Mouse (Mus musculus): ENCODE measurements at regions not wholly inside any gene's neighbourhood (a gene's known extent, or its start where the extent isn't known, plus 50 kb on each side); places are given as distances from the start of the nearest gene placed in this dataset.

DNA sequence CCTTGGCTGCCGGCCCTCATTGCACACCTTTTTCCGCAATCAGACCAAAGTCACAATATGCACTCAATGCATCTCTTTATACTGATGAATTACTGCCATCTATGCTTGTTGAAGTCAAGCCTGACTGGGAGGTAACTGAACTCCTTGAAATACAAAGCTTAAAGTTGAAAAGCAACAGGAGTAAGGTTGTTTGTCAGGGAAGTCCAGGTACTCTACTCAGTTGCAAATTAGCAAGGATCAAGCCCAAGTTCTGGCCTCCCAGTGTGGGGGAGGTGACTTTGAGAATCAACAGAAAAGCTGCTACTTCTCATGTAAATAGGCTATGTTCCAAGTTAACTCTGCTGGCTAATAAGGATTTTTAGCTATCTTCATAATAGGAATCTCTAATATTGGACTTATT is 151.0 kb upstream of the Gm49339 start:
- no peak for TF ChIP-seq CHD1 (IDR thresholded peaks at IDR 0.05; ENCODE audit: low read depth, low read length)
- no peak for TF ChIP-seq BHLHE40 (IDR thresholded peaks at IDR 0.05; ENCODE audit: borderline replicate concordance, low read depth, low read length)
- TF ChIP-seq E2F4 (IDR thresholded peaks at IDR 0.05; ENCODE audit: borderline replicate concordance, low read depth, low read length) = no peak
- no peak for TF ChIP-seq GABPA (IDR thresholded peaks at IDR 0.05; ENCODE audit: low read depth, low read length)
- no peak for TF ChIP-seq TBP (IDR thresholded peaks at IDR 0.05; ENCODE audit: low read depth, low read length)
- no peak for TF ChIP-seq MAFK (IDR thresholded peaks at IDR 0.05; ENCODE audit: borderline replicate concordance, low read depth, low read length)
- no peak for TF ChIP-seq ZMIZ1 (IDR thresholded peaks at IDR 0.05; ENCODE audit: low read depth, low read length)
- TF ChIP-seq UBTF (IDR thresholded peaks at IDR 0.05; ENCODE audit: borderline replicate concordance, insufficient read depth, low read depth, low read length) = no peak
- TF ChIP-seq ZKSCAN1 (IDR thresholded peaks at IDR 0.05; ENCODE audit: low read depth, low read length) = no peak
- TF ChIP-seq ZC3H11A (IDR thresholded peaks at IDR 0.05; ENCODE audit: low read depth, low read length) = no peak
- TF ChIP-seq RAD21 (IDR thresholded peaks at IDR 0.05; ENCODE audit: low read depth, low read length) = no peak
- no peak for TF ChIP-seq MAX (IDR thresholded peaks at IDR 0.05; ENCODE audit: low read length)
- no peak for TF ChIP-seq MYB (IDR thresholded peaks at IDR 0.05; ENCODE audit: low read depth, low read length)
- DNase-seq (ENCODE audit: low read depth, low spot score) = no peak
- Histone ChIP-seq H3K79me2 (ENCODE audit: control insufficient read depth, insufficient read depth, low read length, poor library complexity) (no peaks in the 10 kb centered on the region), H3K4me3 (ENCODE audit: control insufficient read depth in 1 of 2, insufficient read depth in 1 of 2, low read depth in 2 of 2, low read length in 2 of 2) (no peak overlapping the region), H3K9ac (ENCODE audit: control insufficient read depth, low read depth, low read length, poor library complexity, severe bottlenecking) (no peak overlapping the region), H3K4me1 (ENCODE audit: control insufficient read depth in 1 of 2, insufficient read depth in 2 of 2, low read length in 2 of 2) (no peaks in the 10 kb centered on the region), H3K27me3 (ENCODE audit: control insufficient read depth in 1 of 2, insufficient read depth in 2 of 2, low read length in 2 of 2) (no peaks in the 10 kb centered on the region), H3K36me3 (ENCODE audit: control insufficient read depth in 1 of 2, insufficient read depth in 2 of 2, low read length in 2 of 2) (no peaks in the 10 kb centered on the region), H3K27ac (ENCODE audit: control insufficient read depth, low read depth, low read length) (no peak overlapping the region), H3K9me3 (replicated peaks; ENCODE audit: insufficient read depth, low read length) (no peaks in the 10 kb centered on the region)
